Mouse (Mus musculus): ENCODE measurements at regions not wholly inside any gene's neighbourhood (a gene's known extent, or its start where the extent isn't known, plus 50 kb on each side); places are given as distances from the start of the nearest gene placed in this dataset.

DNA sequence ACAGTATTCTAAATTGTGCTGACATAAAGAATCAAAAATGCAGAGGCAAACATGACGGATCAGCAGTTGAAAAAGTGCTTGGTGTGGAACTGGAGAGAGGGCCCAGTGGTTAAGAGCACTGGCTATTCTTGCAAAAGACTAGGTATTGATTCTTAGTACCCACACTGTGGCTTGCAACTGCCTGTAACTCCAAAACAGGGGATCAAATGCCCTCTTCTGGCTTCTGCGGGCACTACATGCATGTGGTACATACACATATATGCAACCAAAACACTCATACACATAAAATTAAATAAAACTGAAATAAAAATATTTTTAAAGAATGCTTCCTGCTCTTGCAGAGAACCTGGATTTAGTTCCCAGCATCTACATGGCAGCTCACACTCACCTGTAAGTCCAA lies 163.7 kb upstream of the Smim15 start:
- DNase-seq (ENCODE audit: low spot score in 2 of 2) = no peak

GRCm38 (mm10) chr13:107879535-107879934 lies 164.7 kb upstream of the Smim15 start:
- no peak for DNase-seq (ENCODE audit: low spot score in 2 of 2)

DNA sequence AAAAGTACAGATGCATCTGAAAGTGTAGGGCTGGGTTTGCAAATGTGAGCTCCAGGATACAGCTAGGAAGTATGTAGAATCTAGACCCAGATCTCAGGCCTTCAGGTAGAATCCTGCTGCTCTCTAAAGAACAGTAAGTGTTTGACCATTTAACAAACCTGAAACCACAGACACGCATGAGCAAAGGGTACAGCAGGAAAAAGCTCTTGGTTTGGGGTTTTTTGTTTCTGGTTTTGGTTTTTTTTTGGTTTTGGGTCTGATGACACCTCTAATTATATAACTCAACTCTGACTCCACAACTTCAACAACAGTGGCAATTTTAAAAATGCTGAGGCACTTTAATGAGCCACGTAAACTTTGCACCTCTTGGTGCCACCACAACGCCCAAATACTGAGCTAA lies 165.3 kb upstream of the Smim15 start:
- DNase-seq (ENCODE audit: low spot score in 2 of 2) = no peak

DNA sequence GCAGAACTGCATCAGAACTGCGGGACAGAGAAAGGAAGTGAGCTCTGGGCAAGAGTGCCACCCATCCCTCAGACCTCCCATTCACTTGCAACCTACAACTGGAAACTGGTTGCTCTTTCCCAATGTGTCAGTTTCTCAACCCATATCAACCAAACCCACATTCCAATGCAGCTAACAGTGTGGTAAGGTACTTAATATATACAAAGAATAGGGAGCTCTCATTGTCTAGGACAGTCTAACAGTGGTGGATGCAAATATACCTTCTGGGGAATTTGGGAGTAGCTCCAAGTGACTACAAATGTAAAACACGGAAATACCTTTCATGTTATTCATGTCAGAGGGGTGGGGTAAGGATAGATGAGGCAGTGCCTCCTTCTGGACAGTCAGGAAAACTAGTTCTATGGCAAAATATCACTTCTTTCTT lies 171.0 kb upstream of the Smim15 start:
- DNase-seq (ENCODE audit: low spot score in 2 of 2) = no peak

DNA sequence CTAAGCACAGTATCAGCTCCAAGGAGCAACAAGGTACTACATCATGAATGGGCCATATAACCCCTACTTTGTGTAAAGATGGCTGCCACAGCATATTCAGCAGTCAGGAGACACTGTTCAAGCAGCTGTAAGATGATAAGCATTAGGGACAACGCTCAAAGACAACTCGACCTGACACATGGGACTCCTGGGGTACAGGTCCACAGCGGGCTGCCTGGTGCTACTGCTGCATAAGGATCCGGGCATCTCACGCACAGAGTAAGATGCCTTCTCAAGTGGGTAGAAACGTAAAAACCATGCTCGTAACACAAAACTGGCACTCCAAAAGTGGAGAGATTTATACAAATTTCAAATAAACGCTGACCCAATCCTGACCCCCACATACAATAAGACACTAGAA lies 171.7 kb upstream of the Smim15 start:
- DNase-seq (ENCODE audit: low spot score in 2 of 2) = no peak

DNA sequence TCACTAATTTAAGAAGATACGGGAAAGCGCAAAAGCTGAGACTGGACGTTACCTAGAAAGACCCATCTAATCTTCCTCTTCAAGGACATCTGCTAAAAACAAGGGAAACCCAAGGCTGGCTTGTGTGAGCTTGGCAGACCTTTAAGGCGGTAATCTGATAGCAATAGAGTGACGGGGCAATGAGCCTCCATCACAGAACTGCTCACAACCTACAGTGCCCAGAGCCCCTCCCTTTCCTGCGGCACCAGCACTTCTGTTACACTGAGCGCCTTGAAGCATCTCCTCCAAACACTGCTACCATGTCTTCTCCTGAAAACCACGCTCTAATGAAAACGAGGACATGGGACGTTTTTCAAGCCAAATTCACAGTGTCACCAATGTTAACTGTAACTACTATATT lies 172.1 kb upstream of the Smim15 start:
- no peak for DNase-seq (ENCODE audit: low spot score in 2 of 2)

DNA sequence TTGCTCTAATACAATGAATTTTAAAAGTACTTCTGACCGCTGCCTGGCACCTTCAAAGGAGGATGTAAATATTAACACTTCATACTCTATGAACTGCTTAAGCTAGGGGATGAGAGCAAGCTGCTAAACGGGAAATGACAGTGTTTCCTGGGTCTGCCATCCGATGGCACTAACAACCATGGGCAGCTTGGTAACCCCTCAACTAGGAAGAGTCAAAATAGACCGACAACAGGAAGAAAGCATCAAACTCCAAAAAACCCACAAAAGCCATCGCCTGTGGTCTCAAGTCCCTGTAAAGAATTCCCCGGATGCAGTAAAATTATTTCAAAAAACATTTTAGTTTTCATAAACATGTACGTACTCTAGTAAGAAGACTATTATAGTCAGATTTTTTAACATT lies 175.3 kb upstream of the Smim15 start:
- DNase-seq (ENCODE audit: low spot score in 2 of 2) = no peak

DNA sequence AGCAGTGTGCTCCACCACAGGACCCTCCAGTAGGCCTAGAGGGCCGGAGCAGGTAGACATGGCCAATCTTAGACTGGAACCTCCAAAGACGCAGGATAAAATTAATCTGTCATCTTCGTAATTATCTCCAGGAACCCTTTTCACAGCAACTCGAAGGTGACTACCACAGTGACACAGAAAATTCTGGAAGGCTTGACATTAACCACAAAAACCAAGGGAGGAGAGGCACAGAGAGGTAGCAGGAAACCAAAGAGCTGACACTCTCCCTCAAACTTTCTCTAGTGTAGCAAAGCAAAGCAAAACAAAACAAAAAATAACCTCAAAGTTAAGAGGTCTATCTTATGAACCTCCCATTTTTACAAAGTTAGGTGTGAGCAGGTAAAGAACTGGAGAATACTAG lies 177.4 kb upstream of the Smim15 start:
- no peak for DNase-seq (ENCODE audit: low spot score in 2 of 2)

DNA sequence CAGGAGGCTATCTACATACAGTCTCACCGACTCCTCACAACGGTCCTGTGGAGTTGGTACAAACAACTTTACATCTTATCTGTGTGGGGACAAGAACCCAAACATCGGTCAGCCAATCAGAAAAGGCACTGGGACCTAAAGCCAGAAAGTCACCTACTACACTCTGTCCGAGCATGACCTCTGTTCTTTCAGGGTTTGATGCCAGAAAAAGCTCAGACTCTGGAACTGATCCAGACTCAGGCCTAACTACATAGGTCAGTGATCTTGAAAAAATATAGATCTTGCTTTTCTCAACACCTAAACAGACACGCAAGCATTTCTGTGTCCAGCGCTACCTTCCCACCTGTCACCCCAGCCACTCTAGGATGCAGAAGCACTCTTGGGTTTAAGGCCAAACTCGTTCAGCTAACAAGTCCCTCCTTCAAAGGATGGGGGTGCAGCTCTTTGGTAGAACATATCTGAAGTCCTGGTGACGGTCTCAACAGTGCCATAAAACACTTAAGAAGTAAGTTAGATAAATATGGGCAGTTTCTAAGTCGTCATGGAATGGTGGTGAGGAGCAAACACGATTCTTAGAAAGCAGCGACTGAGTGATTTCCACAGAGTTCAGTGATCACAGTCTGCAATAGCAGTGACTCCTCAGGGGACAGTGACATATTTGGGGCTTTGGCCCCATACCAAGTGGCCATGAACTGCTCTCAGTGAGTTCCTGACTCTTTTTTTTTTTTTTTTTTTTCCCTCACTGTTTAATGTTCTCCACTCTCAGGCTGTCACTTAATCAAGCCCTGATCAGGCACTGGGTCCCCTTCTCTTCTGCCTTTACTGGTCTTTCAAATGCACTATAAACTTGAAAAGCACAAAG lies 181.2 kb upstream of the Smim15 start:
- no peak for DNase-seq (ENCODE audit: low spot score in 2 of 2)

DNA sequence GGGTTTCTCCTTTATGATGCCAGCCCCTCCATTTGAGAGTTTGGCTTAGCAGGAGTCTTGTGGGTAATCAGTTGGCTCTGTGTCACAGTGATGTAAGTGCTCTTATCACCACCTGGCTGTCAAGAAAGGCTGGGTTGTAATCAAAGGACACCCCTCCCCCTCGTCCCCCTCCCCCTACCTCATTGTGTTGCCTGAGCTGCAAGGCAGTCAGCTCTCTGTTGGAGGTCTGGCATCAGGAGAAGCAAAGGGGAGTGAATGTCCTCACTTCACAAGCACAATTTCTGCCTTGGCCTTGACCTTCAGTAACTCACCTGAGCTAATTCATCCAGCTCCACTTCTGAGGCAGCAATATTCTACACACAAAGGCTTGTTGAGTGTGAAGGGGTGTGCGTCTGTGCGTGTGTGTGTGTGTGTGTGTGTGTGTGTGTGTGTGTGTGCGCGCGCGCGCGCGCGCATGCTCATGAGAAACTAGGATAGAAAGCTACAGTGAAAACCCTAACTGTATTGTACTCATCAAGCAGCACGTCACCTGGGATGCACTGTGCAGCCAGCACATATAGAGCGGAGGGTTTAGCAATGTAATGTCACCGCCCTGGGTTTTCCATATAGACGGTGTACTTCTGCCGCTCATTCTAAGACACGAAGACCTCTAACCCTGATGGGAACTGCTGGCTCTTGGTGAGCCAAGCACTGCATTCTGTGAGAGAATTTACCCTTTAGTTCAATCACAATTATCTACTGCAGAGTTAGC lies 182.7 kb upstream of the Smim15 start:
- no peak for DNase-seq (ENCODE audit: low spot score in 2 of 2)

GRCm38 (mm10) chr13:107857043-107857755 lies 187.0 kb upstream of the Smim15 start:
- no peak for DNase-seq (ENCODE audit: low spot score in 2 of 2)

DNA sequence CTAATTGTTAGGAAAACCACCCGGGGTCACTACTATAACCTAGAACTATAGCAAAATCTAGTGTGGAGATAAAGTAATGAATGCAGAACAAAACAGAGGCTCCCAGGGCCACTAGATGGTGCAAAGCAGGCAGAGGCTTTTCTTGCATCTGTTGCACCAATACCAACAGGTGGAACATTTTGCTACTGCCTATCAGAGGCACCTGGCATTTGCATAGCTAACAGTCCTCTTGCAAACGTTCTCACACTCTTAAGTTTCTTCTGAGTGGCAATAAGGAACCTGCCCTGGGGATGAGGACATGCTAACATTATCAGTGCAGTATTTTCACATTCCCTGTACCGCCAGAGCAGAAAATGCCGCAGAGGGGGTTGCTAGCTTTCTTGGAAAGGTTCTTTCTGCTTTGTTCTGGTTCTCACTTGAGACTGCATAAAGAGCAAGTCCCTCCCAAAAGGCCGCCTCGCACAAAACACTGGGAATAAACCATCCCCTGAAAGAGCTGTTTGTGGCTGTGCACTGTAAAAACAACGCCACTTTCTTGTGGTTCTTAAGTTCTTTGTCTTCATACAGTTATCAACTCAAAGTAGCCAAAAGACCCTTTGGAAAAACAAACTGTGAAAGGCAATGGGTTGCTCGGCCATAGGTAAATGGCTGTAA lies 193.2 kb upstream of the Smim15 start:
- no peak for DNase-seq (ENCODE audit: low spot score in 2 of 2)

GRCm38 (mm10) chr13:107848871-107849270 lies 195.4 kb upstream of the Smim15 start:
- no peak for DNase-seq (ENCODE audit: low spot score in 2 of 2)

- no peak for DNase-seq (ENCODE audit: low spot score in 2 of 2)
Observed at GRCm38 (mm10) chr13:107847179-107848012, 196.8 kb upstream of the Smim15 start.

- DNase-seq (ENCODE audit: low spot score in 2 of 2) = peak; percentile 33 to 43
Observed at GRCm38 (mm10) chr13:107846621-107847178, 197.5 kb upstream of the Smim15 start.

DNA sequence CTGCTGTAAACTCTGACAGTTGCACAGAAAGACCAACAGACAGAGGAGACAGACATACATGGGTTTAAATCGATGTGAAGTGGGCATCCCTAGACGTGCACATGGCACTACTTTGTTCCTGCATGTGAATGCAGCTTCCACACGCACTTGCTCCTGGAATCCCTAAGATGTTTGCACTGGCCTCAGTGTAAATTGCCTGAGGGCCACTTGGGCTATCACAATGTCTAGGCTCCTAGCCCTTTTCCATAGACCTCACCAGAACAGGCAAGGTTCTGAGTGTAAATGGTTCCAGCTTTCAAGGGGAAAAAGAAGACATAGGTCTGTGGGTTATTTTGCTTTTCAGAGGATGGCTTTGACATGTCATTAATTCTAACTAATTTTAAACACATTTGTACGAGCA lies 198.4 kb upstream of the Smim15 start:
- no peak for DNase-seq (ENCODE audit: low spot score in 2 of 2)

GRCm38 (mm10) chr13:107844085-107844484 lies 200.2 kb upstream of the Smim15 start:
- DNase-seq (ENCODE audit: low spot score in 2 of 2) = no peak

DNA sequence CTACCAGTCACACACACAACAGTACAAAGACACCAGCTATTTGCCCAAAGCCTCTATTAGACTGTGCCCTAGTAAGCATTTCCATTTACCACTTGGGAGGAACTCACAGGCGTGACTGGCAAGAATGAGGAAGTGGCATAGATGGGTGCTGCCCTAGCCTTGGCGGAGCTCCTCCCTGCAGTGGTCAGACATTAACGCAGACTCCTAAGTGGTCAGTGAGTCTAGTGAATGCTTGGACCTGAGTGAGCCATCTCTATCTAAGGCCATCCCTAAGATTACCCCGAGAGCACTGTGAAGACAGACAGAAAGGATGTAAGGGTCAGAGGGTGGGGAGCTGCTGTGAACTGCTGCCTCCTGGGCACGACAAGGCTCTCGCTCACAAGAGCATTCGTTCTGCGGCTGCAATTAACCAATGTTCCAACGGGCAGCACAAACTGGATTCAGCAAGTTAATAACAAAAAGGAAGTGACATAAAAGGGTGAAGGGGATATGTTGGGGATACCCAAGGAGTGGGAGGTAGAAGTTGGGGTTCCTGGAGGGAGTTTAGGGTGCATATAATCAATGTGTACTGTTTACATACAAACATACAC lies 206.0 kb upstream of the Smim15 start:
- DNase-seq (ENCODE audit: low spot score in 2 of 2) = no peak

- DNase-seq (ENCODE audit: low spot score in 2 of 2) = no peak
Observed at GRCm38 (mm10) chr13:107837206-107837952, 206.9 kb upstream of the Smim15 start.

All from layer of hippocampus, postnatal 10 days (tissue).